Mouse (Mus musculus) MEL (cell line): ENCODE measurements around the gene Zfp472. TPM values are rescaled to one million over a fixed set of nuclear protein-coding genes. Genes with fewer than 3 reads are reported as not detected.

Experiments
- polyA plus RNA-seq, 2 experiments: library from polyadenylated mRNA; stranded (reverse) in 1 of 2; unstranded in 1 of 2; fragments of >175 nt in 1 of 2; fragments of >200 nt in 1 of 2; gene quantifications; 2 replicates each; pipeline versions ENCODE4 v1.2.1 to v1.2.4; 2012; ENCODE audit warnings: low replicate concordance in 2 of 2, low read depth in 1 of 2; ENCODE audit not compliant: insufficient read length in 2 of 2, insufficient read depth in 1 of 2, missing spikeins in 1 of 2
- total RNA-seq: library from RNA; depleted of rRNA; stranded (reverse); fragments of 300-350 nt; gene quantifications from 2 replicates; pipeline ENCODE4 v1.2.3, GENCODE M21; 2012; rRNA removed

Gene Zfp472
- total and polyA plus RNA-seq, 3 experiments = 7.1 to 13.4 TPM; not detected in 1

Other genes with a start within 250 kb of the Zfp472 start
- gene Zfp871, start 177.5 kb upstream of the Zfp472 start, total RNA-seq = 8.8 and 11.7 TPM in 2 replicates
- gene Zfp871, start 177.5 kb upstream of the Zfp472 start, polyA plus RNA-seq = 10 to 100 TPM; 12.2 to 16.9 TPM
- not detected in 2 replicates for gene Zfp811, start 155.9 kb upstream of the Zfp472 start, total RNA-seq
- gene Zfp811, start 155.9 kb upstream of the Zfp472 start, polyA plus RNA-seq = not detected
- gene Zfp799, start 135.6 kb upstream of the Zfp472 start, total RNA-seq = not detected in 2 replicates
- under 1 TPM in 1 of 2 experiments, not detected in 1; 0.01 TPM for gene Zfp799, start 135.6 kb upstream of the Zfp472 start, polyA plus RNA-seq
- not detected in 2 replicates for gene Zfp870, start 74.2 kb upstream of the Zfp472 start, total RNA-seq
- gene Zfp870, start 74.2 kb upstream of the Zfp472 start, polyA plus RNA-seq = under 1 TPM in 1 of 2 experiments, not detected in 1; 0.25 TPM
- not detected in 2 replicates for gene Cyp4f14, start 48.5 kb upstream of the Zfp472 start, total RNA-seq
- gene Cyp4f14, start 48.5 kb upstream of the Zfp472 start, polyA plus RNA-seq = not detected
- gene Cyp4f13, start 18.4 kb upstream of the Zfp472 start, total RNA-seq = 5.4 and 9.7 TPM in 2 replicates
- 10 to 100 TPM in 1 of 2 experiments, not detected in 1; 19.3 TPM for gene Cyp4f13, start 18.4 kb upstream of the Zfp472 start, polyA plus RNA-seq
- gene Zfp952, start 27.3 kb downstream of the Zfp472 start, total RNA-seq = 3.2 and 4.7 TPM in 2 replicates
- gene Zfp952, start 27.3 kb downstream of the Zfp472 start, polyA plus RNA-seq = 1 to 10 TPM in 1 of 2 experiments, not detected in 1; 2.9 TPM
- 1.4 and 1.5 TPM in 2 replicates for gene Zfp763, start 67.6 kb downstream of the Zfp472 start, total RNA-seq
- gene Zfp763, start 67.6 kb downstream of the Zfp472 start, polyA plus RNA-seq = 1 to 10 TPM in 1 of 2 experiments, not detected in 1; 1.3 TPM
- gene 4921501E09Rik, start 102.2 kb downstream of the Zfp472 start, total RNA-seq = not detected in 2 replicates
- not detected for gene 4921501E09Rik, start 102.2 kb downstream of the Zfp472 start, polyA plus RNA-seq
- 1.6 and 1.7 TPM in 2 replicates for gene Zfp563, start 123.5 kb downstream of the Zfp472 start, total RNA-seq
- under 1 TPM in 1 of 2 experiments, not detected in 1; 0.95 TPM for gene Zfp563, start 123.5 kb downstream of the Zfp472 start, polyA plus RNA-seq
- not detected in 2 replicates for gene Morc2b, start 173.9 kb downstream of the Zfp472 start, total RNA-seq
- not detected for gene Morc2b, start 173.9 kb downstream of the Zfp472 start, polyA plus RNA-seq
- gene Olfr55, start 202.6 kb downstream of the Zfp472 start, total RNA-seq = not detected in 2 replicates
- not detected for gene Olfr55, start 202.6 kb downstream of the Zfp472 start, polyA plus RNA-seq
- gene Olfr239, start 225.5 kb downstream of the Zfp472 start, total RNA-seq = not detected in 2 replicates
- gene Olfr239, start 225.5 kb downstream of the Zfp472 start, polyA plus RNA-seq = not detected